Mouse (Mus musculus): ENCODE measurements around the gene Gm9918. TPM values are rescaled to one million over a fixed set of nuclear protein-coding genes. Genes with fewer than 3 reads are reported as not detected.

The Gm9918 gene
- total and polyA plus RNA-seq, 2 experiments = 0.05 TPM; not detected in 1

DNA sequence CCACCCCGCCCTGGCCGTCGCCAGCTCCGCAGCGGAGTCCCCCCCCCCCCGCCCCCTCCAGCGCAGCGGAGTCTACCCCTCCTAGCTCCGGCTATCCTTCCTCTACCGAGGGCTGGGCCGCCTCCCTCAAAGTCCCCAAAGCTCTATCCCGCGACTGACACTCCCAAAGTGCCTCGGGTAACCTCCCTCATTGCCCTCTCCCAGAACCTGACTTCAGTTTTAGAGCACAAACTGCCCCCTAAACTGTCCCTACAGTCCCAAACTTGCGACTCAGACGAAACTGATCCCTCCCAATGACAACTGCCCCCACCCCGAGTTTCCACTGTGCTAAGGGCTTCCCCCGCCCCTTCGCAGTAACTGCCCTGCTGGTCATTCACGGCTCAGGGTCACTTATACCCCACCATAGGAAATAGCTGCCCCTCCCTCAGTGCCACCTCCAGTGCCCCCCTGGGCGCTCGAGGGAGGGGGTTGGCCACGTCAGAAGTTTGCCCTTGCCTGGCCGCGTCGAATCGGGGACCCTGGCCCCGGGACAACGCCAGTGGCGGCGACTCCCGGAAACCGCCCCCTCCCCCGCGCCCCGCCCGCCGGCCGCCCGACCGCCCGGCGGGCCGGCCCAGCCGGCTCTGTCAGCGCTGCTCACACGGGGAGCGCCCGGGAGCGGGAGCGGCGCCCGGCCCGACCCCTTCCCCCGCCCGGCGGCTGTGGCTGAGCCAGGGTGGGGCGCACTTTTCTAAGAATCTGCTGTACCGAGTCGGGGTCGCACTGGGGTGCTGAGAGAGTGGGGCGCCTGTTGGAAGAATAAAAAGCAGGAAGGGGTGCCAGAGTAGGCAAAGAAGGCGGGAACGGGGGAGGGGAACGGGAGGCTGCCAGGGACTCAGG, 22.9 kb upstream of the Gm9918 start:
- no peaks in the 10 kb centered on the region for H3K27me3 ChIP-seq (ENCODE audit: control insufficient read depth, insufficient read depth, low read length)
- peak overlapping the region; percentile 95 for H3K27ac ChIP-seq (replicated peaks; ENCODE audit: insufficient read depth, low read depth, low read length)
- TF ChIP-seq POLR2A (IDR thresholded peaks at IDR 0.05; ENCODE audit: extremely low read depth, insufficient read depth, low read length) = no peak
- TF ChIP-seq CTCF (IDR thresholded peaks at IDR 0.05; ENCODE audit: low read depth, low read length) = no peak
- peak overlapping the region; percentile 74 for H3K4me3 ChIP-seq (ENCODE audit: insufficient read depth, low read depth, low read length)
- no peaks in the 10 kb centered on the region for H3K79me2 ChIP-seq (ENCODE audit: control insufficient read depth, insufficient read depth, low read length)
- H3K4me1 ChIP-seq (ENCODE audit: control insufficient read depth, insufficient read depth, low read length) = peaks cover 4% of the 10 kb centered on the region; the same call in 1 of the 2 replicates
- H3K9ac ChIP-seq (ENCODE audit: low read depth, low read length) = peak overlapping the region; percentile 81
- 1% methylated on average over 59 of the region's 65 CpGs for WGBS
- DNase-seq (ENCODE audit: extremely low read depth, low read depth, low spot score) = peak; percentile 42
- H3K36me3 ChIP-seq (ENCODE audit: control insufficient read depth, insufficient read depth, low read length) = no peaks in the 10 kb centered on the region

DNA sequence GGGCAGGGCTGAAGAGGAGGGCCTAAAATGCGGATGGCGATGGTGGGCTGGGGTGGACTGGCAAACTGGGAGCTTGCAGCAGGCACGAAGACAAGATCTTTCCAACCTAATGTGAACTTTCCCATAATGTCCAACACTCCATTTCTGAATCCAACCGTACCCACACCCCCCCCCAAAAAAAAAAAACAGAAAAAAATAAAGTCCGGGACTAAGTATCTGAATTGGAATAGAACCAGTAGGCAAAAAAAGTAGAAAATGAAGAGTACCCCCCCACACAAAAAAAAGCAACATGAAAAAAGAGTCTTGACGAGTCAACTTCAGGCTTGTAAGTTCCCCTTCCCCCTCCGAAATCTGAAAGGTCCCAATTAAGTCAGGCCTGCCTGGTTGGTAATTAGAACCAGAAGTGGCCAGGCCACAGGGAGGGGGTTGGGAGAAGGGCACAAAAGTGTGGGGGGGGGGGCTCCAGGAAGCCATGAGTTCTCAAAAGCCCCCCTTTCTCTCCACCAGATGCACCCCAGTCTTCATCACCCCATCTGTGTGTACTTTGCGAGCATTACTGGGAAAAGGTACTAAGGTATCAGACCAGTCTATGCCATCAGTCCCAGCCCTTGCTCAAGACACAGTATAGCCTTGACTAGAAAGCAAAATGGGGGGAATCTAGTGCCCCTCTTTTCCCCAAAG, 22.1 kb upstream of the Gm9918 start:
- WGBS = 21% methylated on average over 8 of the region's 8 CpGs
- peak overlapping the region; percentile 73 for H3K27ac ChIP-seq (replicated peaks; ENCODE audit: insufficient read depth, low read depth, low read length)
- no peak for TF ChIP-seq POLR2A (IDR thresholded peaks at IDR 0.05; ENCODE audit: extremely low read depth, insufficient read depth, low read length)
- no peak for TF ChIP-seq CTCF (IDR thresholded peaks at IDR 0.05; ENCODE audit: low read depth, low read length)
- no peaks in the 10 kb centered on the region for H3K36me3 ChIP-seq (ENCODE audit: control insufficient read depth, insufficient read depth, low read length)
- H3K4me1 ChIP-seq (ENCODE audit: control insufficient read depth, insufficient read depth, low read length) = peaks cover 4% of the 10 kb centered on the region; the same call in 1 of the 2 replicates
- H3K9ac ChIP-seq (ENCODE audit: low read depth, low read length) = peak overlapping the region; percentile 73
- no peak for DNase-seq (ENCODE audit: extremely low read depth, low read depth, low spot score)
- H3K27me3 ChIP-seq (ENCODE audit: control insufficient read depth, insufficient read depth, low read length) = no peaks in the 10 kb centered on the region
- H3K4me3 ChIP-seq (ENCODE audit: insufficient read depth, low read depth, low read length) = peak overlapping the region; percentile 74
- no peaks in the 10 kb centered on the region for H3K79me2 ChIP-seq (ENCODE audit: control insufficient read depth, insufficient read depth, low read length)

GRCm38 (mm10) chr15:102248812-102249191, 21.6 kb upstream of the Gm9918 start:
- H3K27ac ChIP-seq (replicated peaks; ENCODE audit: insufficient read depth, low read depth, low read length) = peak overlapping the region; percentile 35
- no peaks in the 10 kb centered on the region for H3K27me3 ChIP-seq (ENCODE audit: control insufficient read depth, insufficient read depth, low read length)
- no peaks in the 10 kb centered on the region for H3K79me2 ChIP-seq (ENCODE audit: control insufficient read depth, insufficient read depth, low read length)
- peaks cover 4% of the 10 kb centered on the region; the same call in 1 of the 2 replicates for H3K4me1 ChIP-seq (ENCODE audit: control insufficient read depth, insufficient read depth, low read length)
- DNase-seq (ENCODE audit: extremely low read depth, low read depth, low spot score) = no peak
- no peak overlapping the region for H3K4me3 ChIP-seq (ENCODE audit: insufficient read depth, low read depth, low read length)
- no peak overlapping the region for H3K9ac ChIP-seq (ENCODE audit: low read depth, low read length)
- WGBS = 36% methylated on average over 3 of the region's 3 CpGs
- H3K36me3 ChIP-seq (ENCODE audit: control insufficient read depth, insufficient read depth, low read length) = no peaks in the 10 kb centered on the region
- no peak for TF ChIP-seq CTCF (IDR thresholded peaks at IDR 0.05; ENCODE audit: low read depth, low read length)
- TF ChIP-seq POLR2A (IDR thresholded peaks at IDR 0.05; ENCODE audit: extremely low read depth, insufficient read depth, low read length) = no peak

DNA sequence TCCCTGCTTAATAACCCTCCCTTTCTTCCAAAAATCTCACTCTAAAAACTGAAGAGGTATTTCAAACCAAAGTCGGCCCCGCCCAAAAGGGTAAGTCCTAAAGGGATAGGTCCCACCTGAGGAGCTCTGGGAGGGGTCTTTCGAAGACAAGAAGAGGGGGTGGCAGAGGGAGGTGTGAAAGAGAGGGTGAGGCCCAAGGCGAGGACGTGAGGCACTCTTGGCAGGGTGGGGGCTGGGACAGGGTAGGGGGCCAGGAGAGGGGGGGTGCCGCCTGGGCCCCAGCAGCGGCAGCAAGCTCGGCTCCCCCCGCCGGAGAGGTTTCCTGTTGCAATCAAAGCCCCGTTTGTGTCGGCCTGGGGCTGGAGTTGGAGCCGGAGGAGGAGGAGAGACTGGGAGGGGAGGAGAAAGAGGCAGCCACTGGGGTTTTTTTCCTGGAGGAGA, 21.1 kb upstream of the Gm9918 start:
- DNase-seq (ENCODE audit: extremely low read depth, low read depth, low spot score) = no peak
- Histone ChIP-seq H3K4me1 (ENCODE audit: control insufficient read depth, insufficient read depth, low read length) (peaks cover 4% of the 10 kb centered on the region; the same call in 1 of the 2 replicates), H3K36me3 (ENCODE audit: control insufficient read depth, insufficient read depth, low read length) (no peaks in the 10 kb centered on the region), H3K4me3 (ENCODE audit: insufficient read depth, low read depth, low read length) (peak overlapping the region; percentile 5; the same call in 1 of the 2 replicates), H3K9ac (ENCODE audit: low read depth, low read length) (0 out of 2 replicates have a peak overlapping the region, but pooled peaks have one; percentile 8), H3K27ac (replicated peaks; ENCODE audit: insufficient read depth, low read depth, low read length) (peak overlapping the region; percentile 35), H3K27me3 (ENCODE audit: control insufficient read depth, insufficient read depth, low read length) (no peaks in the 10 kb centered on the region), H3K79me2 (ENCODE audit: control insufficient read depth, insufficient read depth, low read length) (no peaks in the 10 kb centered on the region)
- TF ChIP-seq POLR2A (IDR thresholded peaks at IDR 0.05; ENCODE audit: extremely low read depth, insufficient read depth, low read length) = no peak
- TF ChIP-seq CTCF (IDR thresholded peaks at IDR 0.05; ENCODE audit: low read depth, low read length) = no peak
- 31% methylated on average over 13 of the region's 13 CpGs for WGBS

DNA sequence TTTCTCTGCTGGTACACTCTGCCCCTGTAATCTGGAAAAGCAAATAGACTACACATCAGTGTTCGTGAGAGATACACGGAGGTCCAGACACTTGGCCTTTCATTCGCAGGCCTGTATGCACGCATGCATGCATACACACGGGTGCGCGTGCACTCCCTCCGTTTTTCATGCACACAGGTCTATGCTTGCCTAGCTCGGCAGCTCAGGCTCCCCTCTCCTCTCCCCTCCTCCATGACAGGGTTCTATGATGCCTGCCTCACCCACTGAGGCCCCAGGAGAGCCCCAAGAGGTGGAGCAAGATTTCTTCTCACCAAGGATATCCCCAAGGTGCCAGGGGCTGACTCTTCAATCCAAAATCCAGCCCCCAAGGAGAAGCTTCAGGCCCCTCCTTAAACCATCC, 20.4 kb upstream of the Gm9918 start:
- peaks cover 4% of the 10 kb centered on the region; the same call in 1 of the 2 replicates for H3K4me1 ChIP-seq (ENCODE audit: control insufficient read depth, insufficient read depth, low read length)
- H3K79me2 ChIP-seq (ENCODE audit: control insufficient read depth, insufficient read depth, low read length) = no peaks in the 10 kb centered on the region
- DNase-seq (ENCODE audit: extremely low read depth, low read depth, low spot score) = no peak
- TF ChIP-seq POLR2A (IDR thresholded peaks at IDR 0.05; ENCODE audit: extremely low read depth, insufficient read depth, low read length) (no peak), CTCF (IDR thresholded peaks at IDR 0.05; ENCODE audit: low read depth, low read length) (no peak)
- H3K27ac ChIP-seq (replicated peaks; ENCODE audit: insufficient read depth, low read depth, low read length) = 0 out of 2 replicates have a peak overlapping the region, but pooled peaks have one; percentile 13
- H3K9ac ChIP-seq (ENCODE audit: low read depth, low read length) = no peak overlapping the region
- H3K36me3 ChIP-seq (ENCODE audit: control insufficient read depth, insufficient read depth, low read length) = no peaks in the 10 kb centered on the region
- no peaks in the 10 kb centered on the region for H3K27me3 ChIP-seq (ENCODE audit: control insufficient read depth, insufficient read depth, low read length)
- WGBS = 68% methylated on average over 9 of the region's 9 CpGs
- H3K4me3 ChIP-seq (ENCODE audit: insufficient read depth, low read depth, low read length) = no peak overlapping the region
